Mouse (Mus musculus) hindbrain, embryonic 11.5 days (tissue): ENCODE data around the gene Mfsd12. TPM values are rescaled to one million over a fixed set of nuclear protein-coding genes. Genes with fewer than 3 reads are reported as not detected.
A peak's percentile ranks its signal among the peaks of the same experiment; 100 is the strongest.

Experiments
- ATAC-seq: fragments of 200-750 bp; cut with Nextera tagmentation; 2 replicates; pipeline ENCODE4 v1.8.0; 2017; ENCODE audit warnings: mild to moderate bottlenecking, moderate TSS enrichment, moderate library complexity; ENCODE audit not compliant: low FRiP score
- DNase-seq: peaks from one replicate; pipeline ENCODE4 v3.0.0-alpha.2; 2015; ENCODE audit warnings: low spot score
- H3K27ac ChIP-seq: fragments of 300-500 bp; sonication (generic); 2 replicates; pipeline ENCODE4 v1.5.1; 2014; ENCODE audit warnings: mild to moderate bottlenecking, low read depth, low read length
- H3K27me3 ChIP-seq: fragments of 300-500 bp; sonication (generic); 2 replicates; pipeline ENCODE4 v1.6.1; 2014; ENCODE audit warnings: mild to moderate bottlenecking, low read length, moderate library complexity, mixed read lengths; ENCODE audit not compliant: control insufficient read depth, insufficient read depth
- H3K36me3 ChIP-seq: fragments of 300-500 bp; sonication (generic); 2 replicates; pipeline ENCODE4 v1.6.1; 2014; ENCODE audit warnings: mild to moderate bottlenecking, low read length, moderate library complexity, mixed read lengths; ENCODE audit not compliant: control insufficient read depth, insufficient read depth
- H3K4me1 ChIP-seq: fragments of 300-500 bp; sonication (generic); replicated peaks from 2 replicates; pipeline ENCODE4 v1.6.1; 2014; ENCODE audit warnings: low read length, mixed read lengths; ENCODE audit not compliant: control insufficient read depth, insufficient read depth
- H3K4me2 ChIP-seq: fragments of 300-500 bp; sonication (generic); replicated peaks from 2 replicates; pipeline ENCODE4 v1.6.1; 2014; ENCODE audit warnings: mild to moderate bottlenecking, low read depth, low read length
- H3K4me3 ChIP-seq: fragments of 300-500 bp; sonication (generic); 2 replicates; pipeline ENCODE4 v1.5.1; 2014; ENCODE audit warnings: low read depth, low read length
- H3K9ac ChIP-seq: fragments of 300-500 bp; sonication (generic); 2 replicates; pipeline ENCODE4 v1.6.1; 2014; ENCODE audit warnings: low read depth, low read length
- H3K9me3 ChIP-seq: fragments of 300-500 bp; sonication (generic); 2 replicates; pipeline ENCODE4 v1.6.1; 2016; ENCODE audit warnings: low read length; ENCODE audit not compliant: control insufficient read depth
- WGBS: fragments of 180-500 bp; shearing (Covaris S2); extraction: QIAGEN DNeasy Blood & Tissue Kit; methylation state at CpG from one replicate; pipeline ENCODE4 v1.1.7; 2014; 5-methylcytosine and 5-hydroxymethylcytosine counted together
- polyA plus RNA-seq: library from polyadenylated mRNA; unstranded; fragments of >200 nt; fragmentation: Nextera tagmentation; extraction: Ambion mirVana; gene quantifications from 2 replicates; pipeline ENCODE4 v1.2.1, GENCODE M21; 2014

Mfsd12 gene
- polyA plus RNA-seq, 1 experiment from 2014 or later = 3.9 TPM

DNA sequence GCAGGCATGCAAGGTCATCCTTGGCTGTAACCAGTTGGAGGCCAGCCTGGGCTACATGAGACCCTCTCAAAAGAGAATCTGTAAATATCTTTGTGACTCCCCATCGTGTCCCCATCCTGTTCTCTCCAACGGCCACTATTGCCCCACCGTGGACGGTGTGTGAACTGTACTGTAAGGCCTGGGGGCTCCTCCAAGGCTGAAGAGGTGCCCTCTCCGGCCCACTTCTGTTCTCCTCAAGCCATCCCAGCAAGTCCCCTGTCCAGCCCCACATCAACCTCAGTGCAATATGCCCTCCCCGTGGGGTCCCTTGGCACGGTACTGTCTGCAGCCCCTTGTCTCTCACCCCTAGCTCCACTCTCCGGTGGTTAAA lies 38.0 kb upstream of the Mfsd12 start:
- Histone ChIP-seq H3K36me3 (peaks cover 9% of the 10 kb centered on the region), H3K4me2 (peak overlapping the region; percentile 78), H3K9ac (peak overlapping the region; percentile 54), H3K4me1 (peaks cover 15% of the 10 kb centered on the region), H3K27me3 (no peaks in the 10 kb centered on the region), H3K9me3 (no peaks in the 10 kb centered on the region), H3K27ac (peak overlapping the region; percentile 80; the same call in 1 of the 2 replicates), H3K4me3 (peak overlapping the region; percentile 99; the same call in 1 of the 2 replicates)
- DNase-seq (no peak), ATAC-seq (no peak)
- 53% methylated on average over 8 of the region's 8 CpGs for WGBS

DNA sequence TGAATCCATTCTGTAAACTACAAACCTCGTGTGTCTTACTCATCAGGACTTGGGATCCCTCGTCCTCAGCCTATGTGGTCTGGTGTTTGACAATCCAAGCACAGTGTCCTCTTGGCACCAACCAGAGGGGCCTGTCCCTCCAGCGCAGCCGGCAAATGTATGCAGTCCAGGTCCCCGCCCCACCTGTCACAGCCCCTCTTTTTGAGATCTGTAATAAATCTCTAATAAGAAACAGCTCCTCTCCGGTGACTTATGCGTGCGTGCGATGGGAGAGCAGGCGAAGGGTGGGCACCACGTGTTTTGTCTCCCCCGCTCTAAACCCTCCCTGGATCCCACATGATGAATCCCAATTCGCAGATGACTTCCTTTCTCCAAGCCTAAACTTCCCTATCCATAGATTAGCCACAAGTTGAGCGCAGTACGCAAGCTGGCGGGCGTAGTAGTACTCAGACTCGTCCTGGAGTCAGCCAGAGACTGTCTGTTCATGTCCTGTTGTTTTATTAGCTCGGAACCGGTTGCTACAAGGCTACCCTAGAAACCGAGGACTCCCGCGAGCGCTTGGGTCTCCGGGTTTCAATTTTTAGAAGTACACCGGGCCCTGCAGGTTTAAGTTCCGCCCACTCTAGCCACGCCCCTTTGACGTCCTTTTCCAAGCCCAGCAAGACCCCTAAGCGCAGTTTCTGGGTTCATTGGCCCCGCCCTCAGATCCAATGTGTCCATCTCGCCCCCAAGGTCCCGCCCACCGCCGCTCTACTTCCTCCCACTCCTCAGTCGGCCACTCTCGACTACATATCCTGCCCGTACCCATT lies 37.3 kb upstream of the Mfsd12 start:
- ATAC-seq = peak; percentile 3

DNA sequence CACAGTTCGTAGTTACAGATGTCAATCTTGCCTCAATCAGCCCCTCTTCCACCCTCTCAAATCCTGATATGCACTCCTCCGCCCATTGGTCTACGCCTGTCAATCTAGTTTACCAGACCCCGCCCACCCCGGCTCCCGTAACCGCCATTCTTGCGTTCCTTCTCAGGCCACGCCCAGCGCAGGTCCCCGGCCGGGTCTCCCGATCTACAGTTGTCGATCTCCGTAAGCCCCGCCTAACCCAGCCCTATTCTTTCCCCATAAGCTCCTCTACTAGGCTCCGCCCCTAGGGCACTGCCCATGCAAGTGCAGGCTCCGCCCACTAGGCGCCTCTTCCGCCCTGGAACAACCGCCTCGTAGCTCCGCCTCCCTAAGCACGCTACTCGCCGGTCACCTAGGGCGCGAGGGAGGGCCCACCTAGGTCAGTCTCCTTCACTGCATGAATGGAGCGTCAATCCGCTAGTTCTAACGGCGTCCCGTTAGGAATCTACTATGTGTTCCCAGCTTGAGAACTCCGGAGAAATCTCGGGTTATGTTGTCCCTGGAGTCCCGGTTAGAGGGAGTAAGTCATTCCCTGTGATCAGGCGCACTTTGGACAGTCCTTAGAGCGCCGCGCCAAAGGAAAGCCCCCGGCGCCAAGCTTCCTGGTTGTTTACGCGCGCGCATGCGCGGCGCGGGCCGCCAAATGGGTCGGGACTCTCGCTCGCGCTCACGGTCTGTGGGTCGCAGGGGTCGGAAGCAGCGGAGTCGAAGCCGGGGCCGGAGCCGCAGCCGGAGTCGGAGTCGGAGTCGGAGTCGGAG lies 36.5 kb upstream of the Mfsd12 start, which contains the start of gene Cactin:
TSS of gene Cactin (plus strand) at position 554 of the 798 bp plus-strand sequence.
- H3K4me2 ChIP-seq = peak within 1 kb of the TSS; percentile 78
- peak within 1 kb of the TSS; percentile 80 for H3K27ac ChIP-seq
- H3K4me3 ChIP-seq = peak within 1 kb of the TSS; percentile 99
- peak; percentile 94 for ATAC-seq
- H3K9me3 ChIP-seq = no peaks in the 10 kb centered on the region
- under 1% methylated on average over 68 of the region's 68 CpGs for WGBS
- H3K4me1 ChIP-seq = peaks cover 15% of the 10 kb centered on the region
- peak within 1 kb of the TSS; percentile 90 for H3K9ac ChIP-seq
- no peaks in the 10 kb centered on the region for H3K27me3 ChIP-seq
- DNase-seq = peak; percentile 100
- peaks cover 16% of the 10 kb centered on the region for H3K36me3 ChIP-seq

More for the DNA sequence above, 37.3 kb upstream of the Mfsd12 start:
- Histone ChIP-seq H3K9me3 (no peaks in the 10 kb centered on the region), H3K4me1 (peaks cover 15% of the 10 kb centered on the region), H3K27ac (peak overlapping the region; percentile 80), H3K36me3 (peaks cover 11% of the 10 kb centered on the region), H3K4me2 (peak overlapping the region; percentile 78), H3K4me3 (peak overlapping the region; percentile 99), H3K27me3 (no peaks in the 10 kb centered on the region), H3K9ac (peak overlapping the region; percentile 54)
- DNase-seq = peak; percentile 98
- WGBS = 2% methylated on average over 38 of the region's 38 CpGs

DNA sequence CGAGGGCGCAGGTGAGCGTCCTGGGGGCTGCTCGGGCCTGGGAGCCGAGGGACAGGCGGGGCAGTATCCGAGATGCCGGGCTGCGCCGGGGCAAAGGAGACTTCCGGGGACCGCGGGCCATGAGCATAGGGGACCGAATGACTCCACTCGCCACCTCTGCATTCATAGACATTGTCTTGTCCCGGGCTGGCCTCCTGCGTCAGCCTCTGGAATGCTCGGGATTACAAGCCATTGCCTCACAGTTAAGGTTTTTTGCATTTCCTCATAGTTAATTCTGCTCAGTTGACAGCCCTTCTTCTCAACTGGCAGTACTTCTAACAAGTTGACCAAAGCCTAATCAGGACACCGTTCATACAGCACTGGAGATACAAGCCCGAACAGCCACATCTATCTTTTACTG lies 35.9 kb upstream of the Mfsd12 start:
- peak; percentile 0 for ATAC-seq
- H3K9me3 ChIP-seq = no peaks in the 10 kb centered on the region
- WGBS = 4% methylated on average over 20 of the region's 20 CpGs
- peak overlapping the region; percentile 78 for H3K4me2 ChIP-seq
- no peaks in the 10 kb centered on the region for H3K27me3 ChIP-seq
- H3K9ac ChIP-seq = peak overlapping the region; percentile 90
- H3K4me1 ChIP-seq = peaks cover 15% of the 10 kb centered on the region
- peaks cover 20% of the 10 kb centered on the region for H3K36me3 ChIP-seq
- H3K4me3 ChIP-seq = peak overlapping the region; percentile 99
- DNase-seq = no peak
- H3K27ac ChIP-seq = peak overlapping the region; percentile 80

DNA sequence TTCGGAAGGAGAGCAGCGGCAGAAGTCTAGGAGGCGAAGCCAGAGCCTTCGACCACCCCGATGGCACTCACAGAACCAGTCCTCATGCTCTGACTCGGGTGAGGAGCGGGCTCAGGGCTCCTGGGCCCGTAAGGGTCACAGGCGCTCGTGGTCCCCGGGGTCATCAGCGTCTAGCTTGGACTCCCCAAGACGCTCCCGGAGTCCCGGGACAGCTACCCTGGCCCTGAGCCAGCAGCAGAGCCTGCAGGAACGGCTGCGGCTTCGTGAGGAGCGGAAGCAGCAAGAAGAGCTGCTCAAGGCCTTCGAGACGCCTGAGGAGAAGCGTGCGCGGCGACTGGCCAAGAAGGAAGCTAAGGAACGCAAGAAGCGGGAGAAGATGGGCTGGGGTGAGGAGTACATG lies 34.8 kb upstream of the Mfsd12 start:
- Histone ChIP-seq H3K4me1 (peaks cover 13% of the 10 kb centered on the region), H3K9me3 (no peaks in the 10 kb centered on the region), H3K4me2 (0 out of 2 replicates have a peak overlapping the region, but pooled peaks have one; percentile 78), H3K9ac (no peak overlapping the region), H3K36me3 (peaks cover 26% of the 10 kb centered on the region), H3K4me3 (peak overlapping the region; percentile 99; the same call in 1 of the 2 replicates), H3K27me3 (no peaks in the 10 kb centered on the region), H3K27ac (no peak overlapping the region)
- 94% methylated on average over 27 of the region's 27 CpGs for WGBS
- ATAC-seq (no peak), DNase-seq (no peak)

DNA sequence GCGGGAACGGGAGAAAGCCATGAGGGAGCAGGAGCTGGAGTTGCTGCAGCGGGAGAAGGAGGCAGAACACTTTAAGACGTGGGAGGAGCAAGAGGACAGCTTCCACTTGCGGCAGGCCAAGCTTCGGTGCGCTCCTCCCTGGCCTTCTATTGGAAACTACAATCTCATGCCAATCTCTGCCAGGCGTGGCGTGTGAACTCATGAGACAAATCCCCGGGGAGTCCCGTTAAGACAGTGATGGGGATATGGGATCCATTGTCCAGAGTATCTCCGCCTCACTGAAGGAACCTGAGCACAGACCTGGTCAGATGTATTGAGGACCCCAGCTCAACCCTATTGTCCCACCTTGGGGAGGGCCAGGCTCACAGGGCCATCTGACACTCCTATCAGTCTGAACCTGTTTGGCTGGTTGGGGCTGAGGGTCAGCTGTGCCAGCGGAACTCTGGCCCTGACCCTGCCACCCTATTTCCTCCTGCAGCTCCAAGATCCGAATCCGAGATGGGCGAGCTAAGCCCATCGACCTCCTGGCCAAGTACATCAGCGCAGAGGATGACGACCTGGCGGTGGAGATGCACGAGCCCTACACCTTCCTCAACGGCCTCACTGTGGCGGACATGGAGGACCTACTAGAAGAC lies 34.0 kb upstream of the Mfsd12 start:
- no peak overlapping the region for H3K27ac ChIP-seq
- DNase-seq (no peak), ATAC-seq (no peak)
- H3K4me3 ChIP-seq = no peak overlapping the region
- no peaks in the 10 kb centered on the region for H3K9me3 ChIP-seq
- peaks cover 26% of the 10 kb centered on the region for H3K36me3 ChIP-seq
- H3K4me1 ChIP-seq = peaks cover 13% of the 10 kb centered on the region
- no peak overlapping the region for H3K9ac ChIP-seq
- H3K4me2 ChIP-seq = no peak overlapping the region
- no peaks in the 10 kb centered on the region for H3K27me3 ChIP-seq
- WGBS = 94% methylated on average over 23 of the region's 23 CpGs

DNA sequence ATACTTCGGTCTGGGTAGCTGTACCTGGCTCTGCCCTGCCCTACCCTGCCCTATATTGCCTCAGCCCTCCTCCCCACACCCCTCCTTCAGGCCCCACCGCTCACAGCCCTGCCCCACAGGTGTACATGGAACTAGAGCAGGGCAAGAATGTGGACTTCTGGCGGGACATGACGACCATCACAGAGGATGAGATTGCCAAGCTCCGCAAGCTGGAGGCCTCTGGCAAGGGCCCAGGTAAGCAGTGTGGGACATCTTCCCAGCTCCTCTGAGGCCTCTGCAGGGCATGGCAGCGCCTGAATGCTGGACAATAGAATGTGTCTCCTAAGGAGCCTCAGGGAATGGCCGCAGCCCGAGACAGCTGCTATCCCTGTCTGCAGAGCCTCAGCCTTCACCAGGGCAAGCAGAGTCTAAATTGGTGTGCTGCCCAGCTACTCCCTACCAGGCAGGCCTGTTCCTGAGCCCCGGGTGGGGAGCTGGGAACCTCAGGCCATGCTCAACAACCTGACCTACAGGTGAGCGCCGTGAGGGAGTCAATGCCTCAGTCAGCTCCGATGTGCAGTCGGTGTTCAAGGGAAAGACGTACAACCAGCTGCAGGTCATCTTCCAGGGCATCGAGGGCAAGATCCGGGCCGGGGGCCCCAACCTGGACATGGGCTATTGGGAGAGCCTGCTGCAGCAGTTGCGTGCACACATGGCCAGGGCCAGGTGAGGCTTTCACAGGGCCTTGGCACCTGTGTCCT lies 33.3 kb upstream of the Mfsd12 start:
- H3K27me3 ChIP-seq = no peaks in the 10 kb centered on the region
- no peak for DNase-seq
- no peak for ATAC-seq
- H3K36me3 ChIP-seq = peaks cover 26% of the 10 kb centered on the region
- no peak overlapping the region for H3K27ac ChIP-seq
- no peak overlapping the region for H3K9ac ChIP-seq
- H3K4me2 ChIP-seq = no peak overlapping the region
- H3K4me3 ChIP-seq = no peak overlapping the region
- peaks cover 10% of the 10 kb centered on the region for H3K4me1 ChIP-seq
- WGBS = 94% methylated on average over 18 of the region's 18 CpGs
- H3K9me3 ChIP-seq = no peaks in the 10 kb centered on the region

DNA sequence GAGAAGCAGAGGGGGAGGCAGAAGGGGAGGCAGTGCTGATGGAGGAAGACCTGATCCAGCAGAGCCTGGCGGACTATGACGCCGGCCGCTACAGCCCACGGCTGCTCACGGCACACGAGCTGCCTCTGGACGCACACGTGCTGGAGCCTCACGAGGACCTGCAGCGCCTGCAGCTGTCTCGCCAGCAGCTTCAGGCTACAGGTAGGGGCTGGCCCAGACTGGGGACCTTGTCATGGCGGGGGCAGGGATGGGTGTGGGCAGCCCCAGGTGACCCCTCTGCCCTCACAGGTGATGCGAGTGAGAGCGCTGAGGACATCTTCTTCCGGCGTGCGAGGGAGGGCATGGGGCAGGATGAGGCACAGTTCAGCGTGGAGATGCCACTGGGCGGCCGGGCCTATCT lies 32.1 kb upstream of the Mfsd12 start:
- Histone ChIP-seq H3K4me1 (peaks cover 5% of the 10 kb centered on the region; the same call in 1 of the 2 replicates), H3K27me3 (no peaks in the 10 kb centered on the region), H3K9ac (no peak overlapping the region), H3K4me3 (no peak overlapping the region), H3K36me3 (peaks cover 26% of the 10 kb centered on the region), H3K9me3 (no peaks in the 10 kb centered on the region), H3K4me2 (no peak overlapping the region), H3K27ac (no peak overlapping the region)
- no peak for DNase-seq
- WGBS = 96% methylated on average over 21 of the region's 21 CpGs
- no peak for ATAC-seq
